Mouse (Mus musculus): ENCODE measurements around the gene Gm32742.
"Not testable (repeated sequence)": the region's sequence is repeated elsewhere in the genome, so short reads cannot be mapped to it uniquely, and the experiment has no call there.

Gene Gm32742

DNA sequence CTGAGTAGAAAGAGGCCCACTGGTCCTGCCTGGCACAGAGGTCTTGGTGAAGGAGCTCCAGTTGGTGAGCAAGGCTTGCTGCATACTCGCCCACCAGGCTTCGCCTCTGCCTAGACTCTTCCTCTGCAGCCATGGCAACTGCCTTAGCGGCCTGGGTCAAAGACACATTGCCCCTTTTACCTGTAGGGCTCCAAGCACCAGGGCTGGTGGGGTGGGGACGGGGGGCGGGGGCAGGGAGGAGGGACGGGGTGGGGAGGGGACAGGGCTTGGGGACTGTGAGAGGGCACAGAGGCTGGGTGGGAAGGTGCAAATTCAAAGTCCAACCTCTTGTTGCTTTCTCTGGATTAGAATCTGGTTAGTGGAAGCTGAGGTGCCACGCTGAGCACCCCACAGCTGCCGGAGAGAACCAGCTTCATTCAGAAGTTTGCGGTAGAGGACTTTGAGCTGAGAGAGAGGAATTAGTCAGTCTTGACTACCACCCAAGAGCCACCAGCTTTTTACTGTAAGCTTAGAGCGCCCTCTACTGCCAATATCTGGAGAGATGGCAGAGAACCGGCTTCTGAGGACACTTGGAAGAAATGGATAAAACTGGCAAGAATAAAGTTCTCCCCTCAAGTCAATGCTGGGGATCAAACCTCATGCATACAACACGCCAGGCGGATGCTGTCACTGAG is 13.1 kb downstream of the Gm32742 start:
- DNase-seq (ENCODE audit: low spot score in 2 of 2) = peak; percentile 27 to 65

DNA sequence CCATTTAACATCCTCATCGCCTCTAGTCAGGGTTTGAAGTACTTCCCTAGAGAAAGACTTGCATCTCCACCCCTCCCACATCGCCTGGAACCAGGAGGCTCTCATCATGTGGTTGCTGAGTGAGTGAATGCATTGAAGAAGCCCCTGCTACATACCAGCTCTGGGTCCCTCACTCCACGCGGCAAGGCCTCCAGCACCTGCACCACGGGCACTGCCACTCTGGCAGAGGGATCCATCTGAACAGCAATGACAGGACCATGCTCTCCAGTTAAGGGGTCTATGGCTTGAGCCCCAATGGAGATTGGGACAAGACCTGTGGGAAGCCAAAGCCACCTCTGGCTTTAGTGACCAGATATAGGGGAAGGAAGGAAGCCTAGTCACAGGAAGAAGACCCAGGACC is 18.0 kb downstream of the Gm32742 start:
- no peak for DNase-seq (ENCODE audit: low spot score in 2 of 2)

DNA sequence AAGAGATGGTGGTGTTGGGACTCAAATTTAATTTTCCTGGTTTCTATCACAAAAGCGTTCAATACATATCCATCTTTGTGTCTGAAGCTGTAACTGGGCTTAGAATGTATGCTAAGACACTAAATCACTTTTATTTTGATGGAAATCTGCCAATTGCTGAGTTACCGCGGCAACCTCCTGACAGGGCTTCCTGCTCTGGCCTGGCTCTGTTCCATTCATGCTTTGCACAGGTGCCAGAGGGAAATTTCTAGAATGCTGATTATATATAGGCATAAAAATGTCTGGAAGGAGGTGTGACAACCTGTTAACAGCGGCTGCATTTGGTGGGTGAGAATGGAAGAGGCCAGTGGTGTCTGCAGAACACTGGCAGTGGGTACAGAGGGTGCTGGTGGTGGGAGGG is 18.8 kb downstream of the Gm32742 start:
- DNase-seq (ENCODE audit: low spot score in 2 of 2) = no peak

DNA sequence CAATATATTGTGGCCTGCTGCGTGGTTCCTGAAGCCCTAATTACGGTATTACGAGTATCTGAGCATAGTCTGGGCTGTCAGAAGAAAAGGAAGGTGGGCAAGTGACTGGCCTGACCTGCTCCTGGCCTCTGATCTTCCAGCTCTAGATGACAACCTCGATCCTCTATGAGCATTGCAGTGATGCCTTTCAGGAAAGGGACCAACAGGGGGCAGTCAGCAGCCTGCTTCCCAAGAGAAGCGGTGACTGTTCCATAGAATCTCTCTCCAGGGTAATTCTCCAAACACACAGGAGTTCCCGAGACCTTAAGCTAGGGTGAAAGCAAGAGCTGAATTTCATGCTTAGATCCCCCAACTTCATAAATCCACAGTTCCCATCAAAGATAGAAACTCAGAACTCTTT is 21.1 kb downstream of the Gm32742 start:
- no peak for DNase-seq (ENCODE audit: low spot score in 2 of 2)

GRCm38 (mm10) chr9:51143437-51143836 is 21.9 kb downstream of the Gm32742 start:
- DNase-seq (ENCODE audit: low spot score in 2 of 2) = no peak

DNA sequence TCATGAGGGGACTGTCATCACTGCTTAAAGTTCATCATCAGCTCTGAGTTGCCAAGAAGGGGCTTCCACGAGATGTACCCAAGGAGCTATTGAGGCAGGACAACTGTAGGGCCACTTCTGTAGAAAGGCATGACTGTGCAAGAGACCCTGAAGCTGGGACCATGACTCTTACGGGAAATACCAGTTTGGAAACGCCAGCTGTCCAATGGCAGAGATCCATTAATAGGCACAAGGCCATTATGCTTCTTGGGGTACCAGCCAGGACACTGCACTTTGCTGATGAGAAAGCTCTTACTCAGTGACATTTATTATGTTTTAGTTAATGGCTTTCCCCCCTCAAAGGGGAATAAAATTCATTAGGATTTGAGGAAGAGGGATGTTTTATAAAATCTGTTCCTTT is 24.6 kb downstream of the Gm32742 start:
- DNase-seq (ENCODE audit: low spot score in 2 of 2) = no peak

DNA sequence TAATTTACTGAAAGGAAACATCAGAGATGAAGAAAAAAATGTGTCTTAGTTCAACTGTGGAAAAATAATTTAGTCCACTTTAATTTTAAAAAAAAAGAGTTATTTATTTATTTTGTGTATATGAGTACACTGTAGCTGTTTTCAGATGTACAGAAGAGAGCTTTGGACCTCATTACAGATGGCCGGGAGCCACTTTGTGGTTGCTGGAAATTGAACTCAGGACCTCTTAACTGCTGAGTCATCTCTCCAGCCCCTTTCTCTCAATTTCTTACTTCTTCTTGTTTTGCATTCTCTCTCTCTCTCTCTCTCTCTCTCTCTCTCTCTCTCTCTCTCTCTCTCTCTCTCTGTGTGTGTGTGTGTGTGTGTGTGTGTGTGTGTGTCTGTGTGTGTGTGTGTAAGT is 25.9 kb downstream of the Gm32742 start:
- DNase-seq (ENCODE audit: low spot score in 2 of 2) = not testable (repeated sequence)

GRCm38 (mm10) chr9:51138301-51138700 is 27.0 kb downstream of the Gm32742 start:
- DNase-seq (ENCODE audit: low spot score in 2 of 2) = no peak

- no peak for DNase-seq (ENCODE audit: low spot score in 2 of 2)
Measured at GRCm38 (mm10) chr9:51137836-51138235, 27.5 kb downstream of the Gm32742 start.

- DNase-seq (ENCODE audit: low spot score in 2 of 2) = no peak
Measured at GRCm38 (mm10) chr9:51137432-51137831, 27.9 kb downstream of the Gm32742 start.

DNA sequence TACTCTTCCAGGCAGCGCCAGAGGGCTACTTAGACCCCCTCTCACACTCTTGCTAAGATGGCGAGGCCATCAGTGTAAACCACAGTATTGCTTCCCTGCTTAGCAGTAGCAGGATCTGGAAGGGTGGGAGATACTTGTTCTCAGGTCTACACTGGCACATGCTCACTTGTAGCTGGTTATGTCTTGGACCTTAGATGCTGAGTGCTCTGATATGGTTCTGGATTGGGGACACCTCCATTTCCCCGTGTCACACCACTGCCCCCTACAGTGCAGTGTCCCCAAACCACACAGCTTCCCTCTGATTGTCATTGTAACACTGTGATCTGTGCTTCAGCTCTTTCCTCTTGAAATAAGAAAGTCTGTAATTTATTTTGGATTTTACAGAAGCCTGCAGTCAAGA is 28.3 kb downstream of the Gm32742 start:
- DNase-seq (ENCODE audit: low spot score in 2 of 2) = no peak

GRCm38 (mm10) chr9:51114767-51115166 is 50.5 kb downstream of the Gm32742 start:
- DNase-seq (ENCODE audit: low spot score in 2 of 2) = no peak

DNA sequence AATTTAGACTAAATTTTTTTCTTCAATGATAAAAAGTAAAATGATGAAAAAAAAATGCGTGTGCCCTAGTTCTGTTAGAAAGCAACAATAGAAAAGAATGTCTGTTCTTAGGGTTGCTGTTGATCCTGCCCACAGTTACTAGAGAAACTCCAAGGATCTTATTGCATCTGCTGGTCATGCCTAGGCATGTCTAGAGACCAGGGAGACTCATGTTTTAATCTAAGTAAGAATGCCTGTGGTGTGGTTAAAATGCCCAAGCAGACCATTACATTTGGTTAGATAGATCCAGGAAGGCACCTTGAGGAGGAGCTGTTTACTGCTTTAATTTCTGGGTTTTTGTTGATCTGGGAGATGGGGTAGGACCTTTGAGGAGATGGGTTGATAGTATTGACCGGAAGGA is 59.6 kb downstream of the Gm32742 start:
- DNase-seq (ENCODE audit: low spot score in 2 of 2) = no peak

DNA sequence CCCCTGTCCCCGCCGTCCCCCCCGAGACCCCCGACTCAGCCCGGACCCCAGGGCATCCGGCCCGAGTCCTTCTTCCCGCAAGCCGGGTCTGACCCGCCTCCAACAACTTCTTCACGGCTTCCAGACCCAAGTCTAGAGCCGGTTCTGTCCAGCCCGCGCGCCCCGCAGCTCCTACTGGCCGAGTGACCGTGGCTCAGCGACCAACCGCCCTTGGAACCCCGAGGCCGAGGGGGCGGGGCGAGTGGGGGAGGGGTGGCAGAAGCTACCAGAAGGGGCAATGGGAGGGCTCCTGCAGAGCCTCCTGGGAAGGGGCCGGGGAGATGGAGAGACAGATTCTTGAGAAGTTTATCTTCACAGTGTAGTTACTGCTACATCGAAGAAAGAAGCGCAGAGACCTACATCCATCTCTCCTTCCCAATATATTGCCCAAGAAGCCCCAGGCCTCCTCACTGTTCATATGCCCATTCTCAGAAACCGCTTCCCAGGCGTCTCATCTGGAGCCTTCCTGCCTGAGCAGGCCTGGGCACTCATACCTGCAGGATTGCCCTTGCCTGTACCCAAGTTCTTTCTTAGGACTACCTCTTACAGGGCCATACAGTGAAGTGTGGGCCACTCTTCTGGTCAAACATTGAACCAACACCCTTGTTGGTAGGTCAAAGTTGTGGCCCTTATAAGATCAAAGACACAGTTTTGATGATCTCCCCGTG is 61.4 kb downstream of the Gm32742 start:
- DNase-seq (ENCODE audit: low spot score in 2 of 2) = no peak

DNA sequence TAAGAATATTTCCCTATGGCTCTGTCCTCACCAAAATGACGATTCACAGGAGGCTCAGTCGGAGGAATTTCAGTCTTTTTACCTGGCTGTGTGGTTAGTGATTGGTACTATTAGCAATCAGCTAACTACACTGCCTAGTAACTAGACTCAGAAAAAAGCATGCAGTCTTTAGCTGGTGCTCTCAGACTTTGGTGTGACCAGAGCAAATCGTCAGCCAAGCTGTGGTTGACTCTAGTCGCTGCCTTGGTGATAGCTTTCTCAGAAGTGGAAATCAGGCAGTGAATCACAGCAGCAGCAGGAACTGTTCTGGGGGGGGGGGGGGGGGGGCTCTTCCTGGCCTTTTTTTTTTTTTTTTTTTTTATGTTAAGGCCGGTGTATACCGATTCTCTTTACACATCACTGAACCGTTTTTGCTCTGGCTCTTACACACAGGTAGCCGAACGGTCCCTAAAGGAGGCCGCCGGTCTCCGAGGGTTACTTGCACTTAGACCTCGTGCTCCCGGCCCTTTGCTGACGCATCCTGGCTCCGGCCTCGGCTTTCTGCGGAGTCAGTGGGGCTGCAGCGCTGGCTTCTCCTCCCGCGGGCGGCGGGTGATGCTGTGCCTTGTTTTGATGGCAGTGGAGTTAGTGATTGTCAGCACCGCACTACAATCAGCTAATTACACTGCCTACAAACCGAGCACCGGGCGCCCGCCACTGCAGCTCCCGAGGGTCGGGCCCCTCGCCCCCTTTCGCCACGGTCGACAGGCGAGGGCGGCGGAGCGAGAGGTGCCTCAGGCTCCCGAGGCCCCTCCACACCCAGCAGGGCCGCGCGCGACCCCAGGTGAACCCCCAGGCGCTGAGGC is 62.1 kb downstream of the Gm32742 start:
- DNase-seq (ENCODE audit: low spot score in 2 of 2) = peak; percentile 8 to 15

DNA sequence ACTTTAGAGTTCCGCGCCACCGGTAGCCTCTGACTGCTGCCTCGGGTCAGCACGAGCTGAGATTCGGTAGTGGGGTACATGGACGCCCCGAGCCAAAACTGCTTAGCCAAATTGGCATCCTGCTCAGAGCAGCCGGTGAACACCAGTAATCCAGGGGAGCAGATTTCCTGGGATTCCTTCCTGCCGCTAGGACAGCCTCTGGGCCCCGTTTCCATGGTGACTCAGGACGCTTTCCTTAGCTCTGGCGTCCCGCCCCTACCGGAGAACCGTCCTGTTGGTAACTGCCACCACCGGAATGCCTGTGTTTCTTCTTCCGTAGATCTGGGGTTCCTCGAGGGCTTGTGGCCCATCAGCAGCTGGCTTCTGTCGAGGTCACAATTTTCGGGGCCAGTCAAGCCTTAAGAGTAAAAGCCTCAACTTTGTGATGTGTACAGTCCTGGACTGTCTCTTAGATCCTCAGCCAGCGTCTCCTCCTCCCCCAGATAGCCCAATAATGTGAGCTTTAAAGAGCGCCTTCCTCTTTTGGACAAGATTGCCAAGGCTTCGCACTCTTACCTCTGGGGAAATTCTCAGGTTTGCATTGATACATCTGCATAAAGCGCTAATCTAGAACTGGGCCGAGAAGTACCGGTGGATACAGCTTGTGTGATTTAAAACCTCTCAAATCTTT is 63.4 kb downstream of the Gm32742 start, which contains the start of gene 4833427G06Rik:
Gene 4833427G06Rik (minus strand): TSS at position 323 of the 670 bp plus-strand sequence.
- DNase-seq (ENCODE audit: low spot score in 2 of 2) = no peak

GRCm38 (mm10) chr9:51096306-51096705 is 69.0 kb downstream of the Gm32742 start:
- no peak for DNase-seq (ENCODE audit: low spot score in 2 of 2)

DNA sequence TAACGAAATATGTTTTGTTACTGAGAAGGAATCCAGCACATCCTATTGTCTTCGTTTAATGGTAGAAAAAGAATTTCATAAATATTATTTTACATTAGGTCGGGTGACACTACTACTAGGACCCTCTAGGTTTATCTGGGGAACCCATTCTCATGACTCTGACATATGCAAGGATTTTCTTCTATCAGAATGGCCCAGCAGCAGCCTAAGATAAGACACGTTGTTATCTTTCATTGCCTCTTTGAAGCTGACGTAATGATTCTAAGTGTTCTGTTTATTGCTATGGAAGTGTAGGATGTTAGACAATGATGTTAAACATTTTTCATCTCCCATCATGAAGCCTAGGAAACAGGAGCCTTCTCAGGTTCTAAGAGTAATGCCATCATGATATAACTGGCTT is 71.6 kb downstream of the Gm32742 start:
- no peak for DNase-seq (ENCODE audit: low spot score in 2 of 2)

DNA sequence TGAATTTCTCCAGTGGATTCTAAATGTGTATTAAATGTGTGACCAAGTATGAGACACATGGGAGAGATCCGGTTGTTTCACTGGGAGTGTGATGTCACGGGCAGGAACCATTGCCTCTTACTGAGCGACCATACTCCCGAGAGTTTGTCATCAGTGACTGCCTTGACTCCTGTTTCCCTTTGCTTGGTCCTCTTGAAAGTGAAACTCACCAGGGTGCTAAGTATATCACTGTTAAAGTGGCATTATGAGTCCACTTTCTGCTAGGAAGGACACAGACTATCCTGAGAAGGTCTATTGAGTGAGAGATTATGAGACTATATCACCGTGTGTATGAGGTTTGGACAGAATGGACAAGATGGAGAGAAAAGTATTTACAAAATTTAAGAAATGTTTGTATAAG is 83.7 kb downstream of the Gm32742 start:
- no peak for DNase-seq (ENCODE audit: low spot score in 2 of 2)

All from frontal cortex, postnatal 25 days (tissue).